Mouse (Mus musculus): Measurements from ENCODE around the gene Cx3cr1.

- TF ChIP-seq CTCF (conservative IDR thresholded peaks at IDR 0.05; ENCODE audit: low read length) (no peak), NANOG (IDR thresholded peaks at IDR 0.05; ENCODE audit: borderline replicate concordance, low read length) (no peak), POU5F1 (IDR thresholded peaks at IDR 0.05; ENCODE audit: borderline replicate concordance, low read length) (no peak)
Observed at GRCm38 (mm10) chr9:119853071-119853846, 216.4 kb downstream of the Cx3cr1 start.
